Mouse (Mus musculus) stomach, embryonic 14.5 days (tissue): ENCODE measurements around the gene Speer4a. TPM values are rescaled to one million over a fixed set of nuclear protein-coding genes. Genes with fewer than 3 reads are reported as not detected.

Experiments
- polyA plus RNA-seq: library from polyadenylated mRNA; unstranded; fragments of >200 nt; fragmentation: Nextera tagmentation; extraction: Ambion mirVana; gene quantifications from 2 replicates; pipeline ENCODE4 v1.2.1, GENCODE M21; 2014

Speer4a gene
- polyA plus RNA-seq, 1 experiment from 2014 or later: 0.52 TPM

Other genes starting within 250 kb of the Speer4a start
- gene Gm21663, start 97.2 kb downstream of the Speer4a start, polyA plus RNA-seq: 0.26 TPM in 1 of 2 replicates, not detected in the other
- gene Gm21671, start 85.1 kb downstream of the Speer4a start, polyA plus RNA-seq: 0.11 and 0.17 TPM in 2 replicates
- 0.18 and 0.22 TPM in 2 replicates for gene Gm21680, start 66.9 kb downstream of the Speer4a start, polyA plus RNA-seq
- 0.15 and 0.32 TPM in 2 replicates for gene Gm21698, start 50.9 kb downstream of the Speer4a start, polyA plus RNA-seq
- 0.13 and 0.23 TPM in 2 replicates for gene Gm1979, start 34.8 kb downstream of the Speer4a start, polyA plus RNA-seq
- gene Gm5862, start 16.6 kb downstream of the Speer4a start, polyA plus RNA-seq: 0.34 TPM in 1 of 2 replicates, not detected in the other
- gene Gm7347, start 19.0 kb upstream of the Speer4a start, polyA plus RNA-seq: 0.17 TPM in 1 of 2 replicates, not detected in the other
- 0.09 TPM in 1 of 2 replicates, not detected in the other for gene Gm10471, start 49.7 kb upstream of the Speer4a start, polyA plus RNA-seq
- gene 5031410I06Rik, start 65.8 kb upstream of the Speer4a start, polyA plus RNA-seq: 0.24 and 0.32 TPM in 2 replicates
- gene Gm10220, start 81.9 kb upstream of the Speer4a start, polyA plus RNA-seq: 0.14 and 0.22 TPM in 2 replicates
- gene Gm7361, start 218.1 kb upstream of the Speer4a start, polyA plus RNA-seq: not detected in 2 replicates